Mouse (Mus musculus): Measurements from ENCODE around the gene B4galnt2. TPM values are rescaled to one million over a fixed set of nuclear protein-coding genes. Genes with fewer than 3 reads are reported as not detected.
A peak's percentile ranks its signal among the peaks of the same experiment; 100 is the strongest.

Gene B4galnt2
- polyA plus RNA-seq, 1 experiment from 2014 or later: 1.4 TPM

GRCm38 (mm10) chr11:95829526-95830050 is 85.1 kb downstream of the B4galnt2 start:
- peaks cover 95% of the 10 kb centered on the region for H3K27me3 ChIP-seq
- no peak overlapping the region for H3K9ac ChIP-seq
- H3K36me3 ChIP-seq: no peaks in the 10 kb centered on the region
- no peaks in the 10 kb centered on the region for H3K9me3 ChIP-seq (replicated peaks)
- 38% methylated on average over 4 of the region's 4 CpGs for WGBS
- peak overlapping the region; percentile 54 for H3K4me2 ChIP-seq
- H3K4me3 ChIP-seq (replicated peaks): no peak overlapping the region
- peaks cover 41% of the 10 kb centered on the region for H3K4me1 ChIP-seq
- no peak for ATAC-seq (replicated peaks; ENCODE audit: low FRiP score)
- no peak overlapping the region for H3K27ac ChIP-seq

- no peak overlapping the region for H3K9ac ChIP-seq
- peaks cover 36% of the 10 kb centered on the region for H3K4me1 ChIP-seq
- ATAC-seq (replicated peaks; ENCODE audit: low FRiP score): no peak
- no peak overlapping the region for H3K4me3 ChIP-seq (replicated peaks)
- no peak overlapping the region for H3K27ac ChIP-seq
- WGBS: 72% methylated on average over 11 of the region's 11 CpGs
- H3K9me3 ChIP-seq (replicated peaks): no peaks in the 10 kb centered on the region
- peaks cover 84% of the 10 kb centered on the region for H3K27me3 ChIP-seq
- no peaks in the 10 kb centered on the region for H3K36me3 ChIP-seq
- H3K4me2 ChIP-seq: no peak overlapping the region
Measured at GRCm38 (mm10) chr11:95828181-95828964, 86.3 kb downstream of the B4galnt2 start.

- H3K4me3 ChIP-seq (replicated peaks): no peak overlapping the region
- H3K27ac ChIP-seq: no peak overlapping the region
- peaks cover 82% of the 10 kb centered on the region for H3K27me3 ChIP-seq
- no peak overlapping the region for H3K9ac ChIP-seq
- H3K4me2 ChIP-seq: no peak overlapping the region
- no peaks in the 10 kb centered on the region for H3K9me3 ChIP-seq (replicated peaks)
- no peak for ATAC-seq (replicated peaks; ENCODE audit: low FRiP score)
- peaks cover 31% of the 10 kb centered on the region for H3K4me1 ChIP-seq
- 17% methylated on average over 3 of the region's 3 CpGs for WGBS
- no peaks in the 10 kb centered on the region for H3K36me3 ChIP-seq
Measured at GRCm38 (mm10) chr11:95827464-95828085, 87.1 kb downstream of the B4galnt2 start.

- Histone ChIP-seq H3K4me1 (peaks cover 31% of the 10 kb centered on the region), H3K9ac (no peak overlapping the region), H3K27me3 (peaks cover 82% of the 10 kb centered on the region), H3K9me3 (replicated peaks) (no peaks in the 10 kb centered on the region), H3K4me3 (replicated peaks) (no peak overlapping the region), H3K27ac (no peak overlapping the region), H3K36me3 (no peaks in the 10 kb centered on the region), H3K4me2 (no peak overlapping the region)
- no peak for ATAC-seq (replicated peaks; ENCODE audit: low FRiP score)
- 19% methylated on average over 3 of the region's 3 CpGs for WGBS
Measured at GRCm38 (mm10) chr11:95827168-95827447, 87.6 kb downstream of the B4galnt2 start.

- peaks cover 77% of the 10 kb centered on the region for H3K27me3 ChIP-seq
- no peak for ATAC-seq (replicated peaks; ENCODE audit: low FRiP score)
- no peak overlapping the region for H3K4me3 ChIP-seq (replicated peaks)
- H3K4me1 ChIP-seq: peaks cover 30% of the 10 kb centered on the region
- WGBS: 59% methylated on average over 6 of the region's 6 CpGs
- H3K9ac ChIP-seq: no peak overlapping the region
- H3K4me2 ChIP-seq: no peak overlapping the region
- H3K27ac ChIP-seq: no peak overlapping the region
- no peaks in the 10 kb centered on the region for H3K9me3 ChIP-seq (replicated peaks)
- H3K36me3 ChIP-seq: no peaks in the 10 kb centered on the region
Measured at GRCm38 (mm10) chr11:95826317-95827167, 88.1 kb downstream of the B4galnt2 start.

GRCm38 (mm10) chr11:95825625-95826024 is 89.1 kb downstream of the B4galnt2 start:
- H3K27ac ChIP-seq: no peak overlapping the region
- H3K9me3 ChIP-seq (replicated peaks): no peaks in the 10 kb centered on the region
- no peaks in the 10 kb centered on the region for H3K36me3 ChIP-seq
- peaks cover 21% of the 10 kb centered on the region for H3K4me1 ChIP-seq
- no peak overlapping the region for H3K4me2 ChIP-seq
- no peak for ATAC-seq (replicated peaks; ENCODE audit: low FRiP score)
- H3K4me3 ChIP-seq (replicated peaks): 0 out of 2 replicates have a peak overlapping the region, but pooled peaks have one; percentile 67
- no peak overlapping the region for H3K9ac ChIP-seq
- peaks cover 68% of the 10 kb centered on the region for H3K27me3 ChIP-seq
- WGBS: 37% methylated on average over 3 of the region's 3 CpGs

GRCm38 (mm10) chr11:95824877-95825243 is 89.8 kb downstream of the B4galnt2 start:
- no peak overlapping the region for H3K27ac ChIP-seq
- ATAC-seq (replicated peaks; ENCODE audit: low FRiP score): peak; percentile 13; the same call in 1 of the 2 replicates
- WGBS: 2% methylated on average over 11 of the region's 11 CpGs

GRCm38 (mm10) chr11:95824071-95824876 is 90.4 kb downstream of the B4galnt2 start, which contains the start of gene Phospho1:
Gene Phospho1, plus strand, starts transcription at chr11:95824499.
- Histone ChIP-seq H3K36me3 (no peaks in the 10 kb centered on the region), H3K4me2 (peak within 1 kb of the TSS; percentile 95), H3K4me3 (replicated peaks) (peak within 1 kb of the TSS; percentile 67), H3K27ac (0 out of 2 replicates have a peak within 1 kb of the TSS, but pooled peaks have one; percentile 2), H3K9ac (peak within 1 kb of the TSS; percentile 61), H3K27me3 (peaks cover 54% of the 10 kb centered on the region), H3K4me1 (peaks cover 15% of the 10 kb centered on the region), H3K9me3 (replicated peaks) (no peaks in the 10 kb centered on the region)
- whole genome bisulfite sequencing: under 1% methylated on average over 76 of the region's 78 CpGs
- ATAC-seq (replicated peaks; ENCODE audit: low FRiP score): peak; percentile 98

More at GRCm38 (mm10) chr11:95824877-95825243, 89.8 kb downstream of the B4galnt2 start:
- Histone ChIP-seq H3K9me3 (replicated peaks) (no peaks in the 10 kb centered on the region), H3K9ac (peak overlapping the region; percentile 61), H3K27me3 (peaks cover 60% of the 10 kb centered on the region), H3K36me3 (no peaks in the 10 kb centered on the region), H3K4me3 (replicated peaks) (peak overlapping the region; percentile 67), H3K4me1 (peaks cover 15% of the 10 kb centered on the region), H3K4me2 (peak overlapping the region; percentile 95)

GRCm38 (mm10) chr11:95822437-95822836 is 92.3 kb downstream of the B4galnt2 start:
- Histone ChIP-seq H3K4me1 (peaks cover 15% of the 10 kb centered on the region), H3K4me3 (replicated peaks) (no peak overlapping the region), H3K9me3 (replicated peaks) (no peaks in the 10 kb centered on the region), H3K36me3 (no peaks in the 10 kb centered on the region), H3K27me3 (peaks cover 37% of the 10 kb centered on the region), H3K27ac (no peak overlapping the region), H3K4me2 (no peak overlapping the region), H3K9ac (no peak overlapping the region)
- no peak for ATAC-seq (replicated peaks; ENCODE audit: low FRiP score)
- 93% methylated on average over 4 of the region's 4 CpGs for WGBS

GRCm38 (mm10) chr11:95821511-95821910 is 93.2 kb downstream of the B4galnt2 start:
- Histone ChIP-seq H3K9me3 (replicated peaks) (no peaks in the 10 kb centered on the region), H3K9ac (no peak overlapping the region), H3K4me2 (no peak overlapping the region), H3K27me3 (peaks cover 27% of the 10 kb centered on the region), H3K4me1 (peaks cover 15% of the 10 kb centered on the region), H3K27ac (no peak overlapping the region), H3K4me3 (replicated peaks) (no peak overlapping the region), H3K36me3 (no peaks in the 10 kb centered on the region)
- WGBS: 79% methylated on average over 3 of the region's 3 CpGs
- ATAC-seq (replicated peaks; ENCODE audit: low FRiP score): no peak

- Histone ChIP-seq H3K27me3 (0 out of 2 replicates have a peak, but pooled peaks cover 11% of the 10 kb centered on the region), H3K4me2 (no peak overlapping the region), H3K36me3 (no peaks in the 10 kb centered on the region), H3K9me3 (replicated peaks) (no peaks in the 10 kb centered on the region), H3K9ac (no peak overlapping the region), H3K4me1 (peaks cover 5% of the 10 kb centered on the region), H3K27ac (no peak overlapping the region), H3K4me3 (replicated peaks) (no peak overlapping the region)
- no peak for ATAC-seq (replicated peaks; ENCODE audit: low FRiP score)
- WGBS: 91% methylated on average over 8 of the region's 8 CpGs
Measured at GRCm38 (mm10) chr11:95819138-95819537, 95.6 kb downstream of the B4galnt2 start.
